Mouse (Mus musculus) intestine, embryonic 14.5 days (tissue): ENCODE data around the gene Fchsd2. TPM values are rescaled to one million over a fixed set of nuclear protein-coding genes. Genes with fewer than 3 reads are reported as not detected.

ENCODE experiments used
- ATAC-seq: fragments of 200-750 bp; cut with Nextera tagmentation; replicated peaks from 2 replicates; pipeline ENCODE4 v1.8.0; 2017; ENCODE audit warnings: low read depth, moderate number of reproducible peaks, moderate TSS enrichment, moderate library complexity; ENCODE audit not compliant: low FRiP score, low TSS enrichment
- DNase-seq: peaks from one replicate; pipeline ENCODE4 v3.0.0-alpha.2; 2018; ENCODE audit warnings: low spot score
- H3K27ac ChIP-seq: fragments of 300-500 bp; sonication (generic); 2 replicates; pipeline ENCODE4 v1.5.1; 2014; ENCODE audit warnings: low read depth, mild to moderate bottlenecking, control low read depth
- H3K27me3 ChIP-seq: fragments of 300-500 bp; sonication (generic); replicated peaks from 2 replicates; pipeline ENCODE4 v1.6.1; 2014; ENCODE audit warnings: low read length, control low read depth; ENCODE audit not compliant: control insufficient read depth, insufficient read depth
- H3K36me3 ChIP-seq: fragments of 300-500 bp; sonication (generic); 2 replicates; pipeline ENCODE4 v1.6.1; 2014; ENCODE audit warnings: low read length, control low read depth; ENCODE audit not compliant: control insufficient read depth, insufficient read depth
- H3K4me1 ChIP-seq: fragments of 300-500 bp; sonication (generic); replicated peaks from 2 replicates; pipeline ENCODE4 v1.6.1; 2014; ENCODE audit warnings: low read length, control low read depth, mixed read lengths; ENCODE audit not compliant: control insufficient read depth, insufficient read depth
- H3K4me2 ChIP-seq: fragments of 300-500 bp; sonication (generic); 2 replicates; pipeline ENCODE4 v1.6.1; 2014; ENCODE audit warnings: low read length
- H3K4me3 ChIP-seq: fragments of 300-500 bp; sonication (generic); 2 replicates; pipeline ENCODE4 v1.5.1; 2014; ENCODE audit warnings: low read depth, low read length, control low read depth, mixed read lengths
- H3K9ac ChIP-seq: fragments of 300-500 bp; sonication (generic); 2 replicates; pipeline ENCODE4 v1.6.1; 2014; ENCODE audit warnings: mild to moderate bottlenecking, low read length
- H3K9me3 ChIP-seq: fragments of 300-500 bp; sonication (generic); 2 replicates; pipeline ENCODE4 v1.6.1; 2016; ENCODE audit warnings: low read length, control low read depth; ENCODE audit not compliant: control insufficient read depth
- WGBS: fragments of 180-500 bp; shearing (Covaris S2); extraction: QIAGEN DNeasy Blood & Tissue Kit; methylation state at CpG from one replicate; pipeline ENCODE4 v1.1.7; 2014; 5-methylcytosine and 5-hydroxymethylcytosine counted together
- polyA plus RNA-seq: library from polyadenylated mRNA; unstranded; fragments of >200 nt; fragmentation: Nextera tagmentation; extraction: Ambion mirVana; gene quantifications from 2 replicates; pipeline ENCODE4 v1.2.1, GENCODE M21; 2014

Gene Fchsd2
- polyA plus RNA-seq, 1 experiment from 2014 or later = 24.4 TPM

- no peak overlapping the region for H3K27ac ChIP-seq
- H3K9ac ChIP-seq = no peak overlapping the region
- no peak overlapping the region for H3K4me2 ChIP-seq
- DNase-seq = no peak
- no peak for ATAC-seq
- H3K36me3 ChIP-seq = peaks cover 4% of the 10 kb centered on the region; the same call in 1 of the 2 replicates
- 0 out of 2 replicates have a peak, but pooled peaks cover 6% of the 10 kb centered on the region for H3K4me1 ChIP-seq
- H3K4me3 ChIP-seq = no peak overlapping the region
- no peaks in the 10 kb centered on the region for H3K27me3 ChIP-seq
- 78% methylated on average over 2 of the region's 2 CpGs for WGBS
- no peaks in the 10 kb centered on the region for H3K9me3 ChIP-seq
Measured at GRCm38 (mm10) chr7:101327786-101328185, 235.1 kb downstream of the Fchsd2 start.

GRCm38 (mm10) chr7:101328621-101329158 is 236.0 kb downstream of the Fchsd2 start:
- ATAC-seq (no peak), DNase-seq (no peak)
- H3K27me3 ChIP-seq = no peaks in the 10 kb centered on the region
- H3K4me2 ChIP-seq = no peak overlapping the region
- H3K36me3 ChIP-seq = peaks cover 4% of the 10 kb centered on the region; the same call in 1 of the 2 replicates
- H3K27ac ChIP-seq = peak overlapping the region; percentile 40; the same call in 1 of the 2 replicates
- no peak overlapping the region for H3K9ac ChIP-seq
- 0 out of 2 replicates have a peak, but pooled peaks cover 6% of the 10 kb centered on the region for H3K4me1 ChIP-seq
- H3K9me3 ChIP-seq = no peaks in the 10 kb centered on the region
- WGBS = 65% methylated on average over 4 of the region's 4 CpGs
- no peak overlapping the region for H3K4me3 ChIP-seq

- Histone ChIP-seq H3K27ac (peak overlapping the region; percentile 40; the same call in 1 of the 2 replicates), H3K4me2 (no peak overlapping the region), H3K9me3 (no peaks in the 10 kb centered on the region), H3K4me1 (0 out of 2 replicates have a peak, but pooled peaks cover 6% of the 10 kb centered on the region), H3K36me3 (peaks cover 4% of the 10 kb centered on the region; the same call in 1 of the 2 replicates), H3K27me3 (no peaks in the 10 kb centered on the region), H3K9ac (no peak overlapping the region), H3K4me3 (no peak overlapping the region)
- WGBS = 59% methylated on average over 4 of the region's 4 CpGs
- DNase-seq (no peak), ATAC-seq (no peak)
Measured at GRCm38 (mm10) chr7:101329606-101330005, 236.9 kb downstream of the Fchsd2 start.

- no peak overlapping the region for H3K9ac ChIP-seq
- peaks cover 4% of the 10 kb centered on the region; the same call in 1 of the 2 replicates for H3K36me3 ChIP-seq
- 66% methylated on average over 10 of the region's 10 CpGs for WGBS
- H3K4me2 ChIP-seq = no peak overlapping the region
- no peaks in the 10 kb centered on the region for H3K9me3 ChIP-seq
- ATAC-seq = no peak; the same call in 1 of the 2 replicates
- H3K27me3 ChIP-seq = no peaks in the 10 kb centered on the region
- H3K4me1 ChIP-seq = 0 out of 2 replicates have a peak, but pooled peaks cover 6% of the 10 kb centered on the region
- no peak overlapping the region for H3K4me3 ChIP-seq
- H3K27ac ChIP-seq = no peak overlapping the region
- no peak for DNase-seq
Measured at GRCm38 (mm10) chr7:101330074-101330840, 237.6 kb downstream of the Fchsd2 start.

- H3K4me2 ChIP-seq = no peak overlapping the region
- no peak overlapping the region for H3K9ac ChIP-seq
- 69% methylated on average over 4 of the region's 4 CpGs for WGBS
- no peak overlapping the region for H3K4me3 ChIP-seq
- H3K4me1 ChIP-seq = 0 out of 2 replicates have a peak, but pooled peaks cover 6% of the 10 kb centered on the region
- peaks cover 4% of the 10 kb centered on the region; the same call in 1 of the 2 replicates for H3K36me3 ChIP-seq
- H3K27ac ChIP-seq = no peak overlapping the region
- no peaks in the 10 kb centered on the region for H3K27me3 ChIP-seq
- H3K9me3 ChIP-seq = no peaks in the 10 kb centered on the region
- no peak for ATAC-seq
- no peak for DNase-seq
Measured at GRCm38 (mm10) chr7:101330841-101331173, 238.1 kb downstream of the Fchsd2 start.

- 0 out of 2 replicates have a peak, but pooled peaks cover 6% of the 10 kb centered on the region for H3K4me1 ChIP-seq
- H3K27ac ChIP-seq = no peak overlapping the region
- no peaks in the 10 kb centered on the region for H3K27me3 ChIP-seq
- 82% methylated on average over 5 of the region's 5 CpGs for WGBS
- H3K9me3 ChIP-seq = no peaks in the 10 kb centered on the region
- ATAC-seq (no peak), DNase-seq (no peak)
- H3K4me3 ChIP-seq = no peak overlapping the region
- peaks cover 4% of the 10 kb centered on the region; the same call in 1 of the 2 replicates for H3K36me3 ChIP-seq
- H3K4me2 ChIP-seq = no peak overlapping the region
- H3K9ac ChIP-seq = no peak overlapping the region
Measured at GRCm38 (mm10) chr7:101332045-101332831, 239.6 kb downstream of the Fchsd2 start.

Other genes with a start within 250 kb of the Fchsd2 start
- gene Relt, start 229.4 kb upstream of the Fchsd2 start, polyA plus RNA-seq = 1.9 and 2.0 TPM in 2 replicates
- gene Arhgef17, start 160.8 kb upstream of the Fchsd2 start, polyA plus RNA-seq = 12.9 and 14.2 TPM in 2 replicates
- gene P2ry6, start 118.2 kb upstream of the Fchsd2 start, polyA plus RNA-seq = 11.1 and 11.9 TPM in 2 replicates
- gene P2ry2, start 80.0 kb upstream of the Fchsd2 start, polyA plus RNA-seq = 2.0 and 2.8 TPM in 2 replicates
- gene Atg16l2, start 209.4 kb downstream of the Fchsd2 start, polyA plus RNA-seq = 12.7 and 16.7 TPM in 2 replicates
- 123 and 134 TPM in 2 replicates for gene Stard10, start 224.2 kb downstream of the Fchsd2 start, polyA plus RNA-seq